Mouse (Mus musculus) CH12.LX (cell line): Measurements from ENCODE around the gene Sun1. TPM values are rescaled to one million over a fixed set of nuclear protein-coding genes. Genes with fewer than 3 reads are reported as not detected.

Source experiments
- DNase-seq: peaks from one replicate; pipeline ENCODE4 v3.0.0-alpha.2; 2013; ENCODE audit errors: extremely low read depth
- H3K27ac ChIP-seq: 2 replicates; pipeline ENCODE4 v1.5.1; 2012; ENCODE audit warnings: low read depth, mild to moderate bottlenecking, control low read depth, moderate library complexity; ENCODE audit not compliant: insufficient read depth
- H3K27me3 ChIP-seq: replicated peaks from 2 replicates; pipeline ENCODE3; 2012; ENCODE audit warnings: inconsistent platforms
- H3K36me3 ChIP-seq, 2 experiments: replicated peaks in 1 of 2; 2 replicates each; pipeline versions ENCODE3 to v1.6.1; 2012; ENCODE audit warnings: inconsistent platforms in 1 of 2, low read length in 1 of 2, mild to moderate bottlenecking in 1 of 2, mixed read lengths in 1 of 2, moderate library complexity in 1 of 2; ENCODE audit not compliant: control insufficient read depth in 1 of 2, insufficient read depth in 1 of 2
- H3K4me1 ChIP-seq, 2 experiments: 2 replicates each; pipeline ENCODE4 v1.6.1; 2012; ENCODE audit warnings: inconsistent platforms in 1 of 2, moderate library complexity in 1 of 2; ENCODE audit not compliant: insufficient read depth in 2 of 2, control insufficient read depth in 1 of 2
- H3K4me2 ChIP-seq: 2 replicates; pipeline ENCODE4 v1.6.1; 2012; ENCODE audit warnings: low read depth, mild to moderate bottlenecking, control low read depth; ENCODE audit not compliant: poor library complexity, insufficient read depth, severe bottlenecking
- H3K4me3 ChIP-seq, 3 experiments: fragments of 150-350 bp in 1 of 3; sonication (generic) in 1 of 3; replicated peaks in 1 of 3; 2 replicates each; pipeline versions ENCODE3 to v1.5.1; 2011 to 2012; ENCODE audit warnings: low read depth in 2 of 3, low read length in 2 of 3, mild to moderate bottlenecking in 2 of 3, moderate library complexity in 2 of 3, control low read depth in 1 of 3, improper control_type of control experiment in 1 of 3, inconsistent platforms in 1 of 3, mixed read lengths in 1 of 3; ENCODE audit not compliant: poor library complexity in 1 of 3
- H3K79me2 ChIP-seq: replicated peaks from 2 replicates; pipeline ENCODE4 v1.6.1; 2012; ENCODE audit warnings: mild to moderate bottlenecking, moderate library complexity; ENCODE audit not compliant: control insufficient read depth, poor library complexity, insufficient read depth, severe bottlenecking; ENCODE audit errors: extremely low read depth
- H3K9ac ChIP-seq: 2 replicates; pipeline ENCODE4 v1.6.1; 2012; ENCODE audit warnings: low read depth, mild to moderate bottlenecking, control low read depth, moderate library complexity; ENCODE audit not compliant: insufficient read depth
- H3K9me3 ChIP-seq: replicated peaks from 2 replicates; pipeline ENCODE3; 2012; ENCODE audit warnings: low read length, inconsistent platforms, mixed read lengths
- BHLHE40 ChIP-seq: IDR thresholded peaks from 2 replicates; pipeline ENCODE4 v1.6.1; 2011; ENCODE audit warnings: mild to moderate bottlenecking, low read depth, low read length, improper control_type of control experiment
- E2F4 ChIP-seq: IDR thresholded peaks from 2 replicates; pipeline ENCODE4 v1.6.1; 2011; ENCODE audit warnings: low read depth, low read length, improper control_type of control experiment; ENCODE audit not compliant: insufficient replicate concordance
- ELF1 ChIP-seq: IDR thresholded peaks from 2 replicates; pipeline ENCODE4 v1.6.1; 2014; ENCODE audit warnings: low read depth, mild to moderate bottlenecking, inconsistent platforms, low read length, improper control_type of control experiment
- ETS1 ChIP-seq: conservative IDR thresholded peaks from 2 replicates; pipeline ENCODE4 v1.6.1; 2012; ENCODE audit warnings: low read depth, mild to moderate bottlenecking, inconsistent platforms, low read length, improper control_type of control experiment, moderate library complexity
- HCFC1 ChIP-seq: IDR thresholded peaks from 2 replicates; pipeline ENCODE4 v1.6.1; 2012; ENCODE audit warnings: low read depth, mild to moderate bottlenecking, inconsistent platforms, low read length, improper control_type of control experiment
- IRF4 ChIP-seq: IDR thresholded peaks from 2 replicates; pipeline ENCODE4 v1.6.1; 2014; ENCODE audit warnings: low read depth, mild to moderate bottlenecking, inconsistent platforms, low read length, improper control_type of control experiment
- JUN ChIP-seq: IDR thresholded peaks from 2 replicates; pipeline ENCODE4 v1.6.1; 2011; ENCODE audit warnings: low read depth, mild to moderate bottlenecking, low read length, improper control_type of control experiment, moderate library complexity; ENCODE audit not compliant: insufficient read depth
- JUND ChIP-seq: conservative IDR thresholded peaks from 2 replicates; pipeline ENCODE4 v1.6.1; 2011; ENCODE audit warnings: low read depth, low read length, improper control_type of control experiment
- KAT2A ChIP-seq: IDR thresholded peaks from 2 replicates; pipeline ENCODE4 v1.6.1; 2012; ENCODE audit warnings: low read length, improper control_type of control experiment, inconsistent platforms; ENCODE audit not compliant: insufficient replicate concordance
- MAFK ChIP-seq: IDR thresholded peaks from 2 replicates; pipeline ENCODE4 v1.6.1; 2011; ENCODE audit warnings: low read length, improper control_type of control experiment; ENCODE audit not compliant: insufficient replicate concordance
- MAX ChIP-seq: IDR thresholded peaks from 2 replicates; pipeline ENCODE4 v1.6.1; 2011; ENCODE audit warnings: low read length, improper control_type of control experiment
- MYC ChIP-seq: IDR thresholded peaks from 2 replicates; pipeline ENCODE4 v1.6.1; 2011; ENCODE audit warnings: low read depth, mild to moderate bottlenecking, improper control_type of control experiment, low read length
- NELFE ChIP-seq: IDR thresholded peaks from 2 replicates; pipeline ENCODE4 v1.6.1; 2011; ENCODE audit warnings: low read depth, low read length, improper control_type of control experiment
- POLR2A ChIP-seq: IDR thresholded peaks from 2 replicates; pipeline ENCODE4 v1.6.1; 2011; ENCODE audit warnings: low read depth, mild to moderate bottlenecking, improper control_type of control experiment, low read length
- POLR2AphosphoS2 ChIP-seq: IDR thresholded peaks from 2 replicates; pipeline ENCODE4 v1.6.1; 2011; ENCODE audit warnings: low read depth, low read length, improper control_type of control experiment
- RCOR1 ChIP-seq: conservative IDR thresholded peaks from 2 replicates; pipeline ENCODE4 v1.6.1; 2012; ENCODE audit warnings: low read depth, mild to moderate bottlenecking, inconsistent platforms, low read length, improper control_type of control experiment
- SIN3A ChIP-seq: IDR thresholded peaks from 2 replicates; pipeline ENCODE4 v1.6.1; 2012; ENCODE audit warnings: low read length, improper control_type of control experiment, inconsistent platforms
- SMC3 ChIP-seq: IDR thresholded peaks from 2 replicates; pipeline ENCODE4 v1.6.1; 2011; ENCODE audit warnings: low read depth, low read length, improper control_type of control experiment
- TCF12 ChIP-seq: IDR thresholded peaks from 2 replicates; pipeline ENCODE4 v1.6.1; 2014; ENCODE audit warnings: low read depth, mild to moderate bottlenecking, inconsistent platforms, low read length, improper control_type of control experiment
- UBTF ChIP-seq: IDR thresholded peaks from 2 replicates; pipeline ENCODE4 v1.6.1; 2012; ENCODE audit warnings: low read depth, mild to moderate bottlenecking, inconsistent platforms, low read length, improper control_type of control experiment, moderate library complexity
- USF2 ChIP-seq: conservative IDR thresholded peaks from 2 replicates; pipeline ENCODE4 v1.6.1; 2011; ENCODE audit warnings: low read depth, low read length, improper control_type of control experiment
- ZMIZ1 ChIP-seq: IDR thresholded peaks from 2 replicates; pipeline ENCODE4 v1.6.1; 2012; ENCODE audit warnings: low read depth, mild to moderate bottlenecking, inconsistent platforms, low read length, improper control_type of control experiment
- dilution Hi-C: fragments of 300-500 bp; cut with MboI; formaldehyde crosslinking; loops from 2 replicates; pipeline ENCODE4 v1.14.3; 2020; ENCODE audit warnings: low sequenced_read_pairs; ENCODE audit not compliant: extremely low pct_unique_long_range_greater_than_20kb, extremely low pct_ligation_motif_present
- in situ Hi-C: fragments of 300-500 bp; cut with MboI; formaldehyde crosslinking; loops from 3 replicates; pipeline ENCODE4 v1.14.3; 2019; ENCODE audit warnings: low sequenced_read_pairs, low pct_ligation_motif_present, low pct_unique_long_range_greater_than_20kb, mixed read lengths
- polyA plus RNA-seq: library from polyadenylated mRNA; unstranded; fragments of >175 nt; gene quantifications from 2 replicates; pipeline ENCODE4 v1.2.1, GENCODE M21; 2012; ENCODE audit warnings: low read depth; ENCODE audit not compliant: insufficient read length
- total RNA-seq, 2 experiments: library from RNA; depleted of rRNA; stranded (reverse); fragments of 300-350 nt in 1 of 2; fragments of >200 nt in 1 of 2; gene quantifications; 2 replicates each; pipeline ENCODE4 v1.2.3; 2012 to 2014

The Sun1 gene
- total and polyA plus RNA-seq, 3 experiments = 10.1 to 18.5 (median 12.9) TPM

DNA sequence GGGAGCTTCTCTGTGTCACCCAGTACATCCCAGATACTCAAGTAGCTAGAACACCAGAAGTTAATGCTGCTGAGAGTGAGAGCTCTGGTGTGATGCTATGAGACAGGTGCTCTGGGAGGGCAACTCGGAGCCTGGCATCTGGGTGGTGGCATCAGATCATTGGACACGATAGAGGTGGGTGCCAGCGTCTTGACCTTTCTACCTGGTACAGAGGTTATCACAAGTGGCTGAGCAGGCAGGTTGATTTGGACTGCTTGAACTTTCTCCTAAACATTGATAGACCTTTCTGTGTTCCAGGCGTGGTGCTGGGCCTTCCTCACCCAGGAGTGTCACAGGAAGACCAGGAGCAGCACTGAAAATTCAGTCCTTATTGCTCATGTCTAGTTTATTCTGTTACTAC, 26.8 kb downstream of the Sun1 start:
- Histone ChIP-seq H3K36me3 (peaks cover 45 to 72% of the 10 kb centered on the region in 2 experiments), H3K27ac (no peak overlapping the region), H3K4me3 (no peak overlapping the region), H3K27me3 (no peaks in the 10 kb centered on the region), H3K4me2 (no peak overlapping the region), H3K79me2 (no peaks in the 10 kb centered on the region), H3K9me3 (no peaks in the 10 kb centered on the region), H3K9ac (no peak overlapping the region), H3K4me1 (peaks cover 4 to 20% of the 10 kb centered on the region in 2 experiments)
- no peak for DNase-seq
- TF ChIP-seq IRF4 = no peak
- TF ChIP-seq MYC = no peak
- no peak for TF ChIP-seq HCFC1
- no peak for TF ChIP-seq KAT2A
- no peak for TF ChIP-seq ELF1
- no peak for TF ChIP-seq E2F4
- TF ChIP-seq JUN = no peak
- TF ChIP-seq POLR2AphosphoS2 = no peak
- TF ChIP-seq SMC3 = no peak
- no peak for TF ChIP-seq MAFK
- in situ Hi-C loops (no loop called here), dilution Hi-C loops (no loop called here)

DNA sequence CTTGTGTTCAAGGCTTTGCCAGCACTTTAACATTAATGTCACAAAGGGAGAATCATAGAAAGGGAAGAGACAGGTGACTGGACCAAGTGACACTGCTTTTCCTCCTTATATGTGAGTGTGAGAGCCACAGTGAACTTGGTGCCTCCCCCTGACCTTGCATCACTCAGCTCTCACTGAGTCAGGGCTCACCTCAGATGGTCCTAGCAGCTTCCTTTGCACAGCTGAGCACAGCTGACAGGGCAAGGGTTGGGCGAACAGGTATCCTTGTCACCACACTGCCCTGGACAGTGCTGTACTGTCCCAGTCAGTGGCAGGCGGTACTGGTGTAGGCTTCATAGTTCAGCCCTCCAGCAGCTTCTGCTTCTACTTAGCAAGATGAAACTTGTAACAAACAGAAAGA, 27.2 kb downstream of the Sun1 start:
- Histone ChIP-seq H3K9me3 (no peaks in the 10 kb centered on the region), H3K36me3 (peaks cover 45 to 69% of the 10 kb centered on the region in 2 experiments), H3K27ac (no peak overlapping the region), H3K27me3 (no peaks in the 10 kb centered on the region), H3K9ac (no peak overlapping the region), H3K4me3 (no peak overlapping the region), H3K4me1 (peaks cover 4 to 25% of the 10 kb centered on the region in 2 experiments), H3K4me2 (no peak overlapping the region), H3K79me2 (0 out of 2 replicates have a peak, but pooled peaks cover 2% of the 10 kb centered on the region)
- TF ChIP-seq UBTF (no peak), JUN (no peak), JUND (no peak), ETS1 (no peak), HCFC1 (no peak), BHLHE40 (no peak), POLR2A (no peak), MAX (no peak), ZMIZ1 (no peak), IRF4 (no peak), TCF12 (no peak), SIN3A (no peak), NELFE (no peak), RCOR1 (no peak), USF2 (no peak)
- in situ Hi-C loops (no loop called here), dilution Hi-C loops (no loop called here)
- no peak for DNase-seq
